Mouse (Mus musculus): ENCODE results near the gene Ogfod3. TPM values are rescaled to one million over a fixed set of nuclear protein-coding genes. Genes with fewer than 3 reads are reported as not detected.

Ogfod3 gene
- 5.4 and 6.6 TPM in 2 replicates for total RNA-seq (2017)

DNA sequence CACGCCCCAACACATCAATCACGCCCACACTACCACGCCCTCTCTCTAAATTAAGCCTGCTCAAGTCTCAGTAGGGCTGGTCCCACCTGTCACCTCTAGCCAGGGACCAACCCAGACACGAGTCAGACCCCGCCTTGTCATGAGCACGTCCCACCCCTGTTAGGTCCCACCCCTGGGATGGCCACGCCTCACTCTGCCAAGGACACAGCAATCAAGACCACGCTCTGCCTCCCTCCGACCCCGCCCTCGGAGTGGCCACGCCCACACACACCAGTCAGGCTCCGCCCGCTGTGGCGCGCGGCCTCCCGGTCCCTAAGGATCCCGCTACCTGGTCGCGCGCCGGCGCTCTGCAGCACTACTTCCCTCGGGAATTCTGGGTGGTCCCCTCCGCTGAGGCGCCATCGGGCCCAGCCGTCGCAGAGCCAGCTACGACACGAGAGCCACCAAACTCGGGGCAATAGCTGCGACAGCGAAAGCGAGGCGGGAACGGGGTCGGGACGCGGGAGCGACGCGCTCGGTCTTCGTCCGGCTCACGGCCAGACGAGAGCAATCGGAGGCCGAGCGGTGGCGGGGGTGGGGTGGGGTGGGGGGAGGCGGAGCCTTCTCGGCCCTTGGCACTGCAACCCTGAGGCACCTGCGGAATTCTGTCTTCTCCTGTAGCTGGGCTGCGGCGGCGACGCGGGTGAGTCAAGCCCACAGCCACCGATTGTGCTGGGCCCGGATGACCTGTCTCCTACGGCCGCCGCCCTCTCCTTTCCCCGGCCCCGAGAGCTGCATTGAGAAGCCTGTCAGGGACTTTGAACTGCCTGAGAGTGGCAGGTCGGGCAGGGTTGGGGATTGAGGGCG, at the start of gene Ogfod3, which contains the start of gene Hexdc:
TSS of gene Ogfod3 (minus strand) at position 551 of the 846 bp plus-strand sequence.
TSS of gene Hexdc (plus strand) at position 273 of the 846 bp plus-strand sequence.
- ATAC-seq (ENCODE audit: extremely low read depth, insufficient number of reproducible peaks, low FRiP score, poor library complexity, severe bottlenecking): peak; percentile 93

DNA sequence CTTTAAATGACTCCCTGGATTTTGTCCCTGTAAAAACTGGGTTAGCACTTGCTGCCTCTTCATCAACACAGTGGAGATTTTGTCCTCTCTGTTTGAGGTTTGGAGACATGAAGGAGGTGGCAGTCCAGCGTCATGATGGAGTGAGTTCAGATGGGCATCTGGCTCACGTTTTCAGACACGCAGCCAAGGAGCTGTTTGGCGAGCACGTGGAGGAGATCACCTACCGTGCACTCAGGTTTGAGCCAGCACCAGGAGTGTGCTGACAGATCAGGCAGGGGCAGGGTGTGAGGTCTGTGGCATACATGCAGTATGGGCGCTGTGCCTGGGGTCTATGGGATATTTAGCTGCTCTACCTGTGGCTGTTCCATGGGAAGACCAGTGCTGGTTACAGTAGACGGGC, 45.7 kb upstream of the Ogfod3 start:
- ATAC-seq (ENCODE audit: extremely low read depth, insufficient number of reproducible peaks, low FRiP score, poor library complexity, severe bottlenecking): no peak

DNA sequence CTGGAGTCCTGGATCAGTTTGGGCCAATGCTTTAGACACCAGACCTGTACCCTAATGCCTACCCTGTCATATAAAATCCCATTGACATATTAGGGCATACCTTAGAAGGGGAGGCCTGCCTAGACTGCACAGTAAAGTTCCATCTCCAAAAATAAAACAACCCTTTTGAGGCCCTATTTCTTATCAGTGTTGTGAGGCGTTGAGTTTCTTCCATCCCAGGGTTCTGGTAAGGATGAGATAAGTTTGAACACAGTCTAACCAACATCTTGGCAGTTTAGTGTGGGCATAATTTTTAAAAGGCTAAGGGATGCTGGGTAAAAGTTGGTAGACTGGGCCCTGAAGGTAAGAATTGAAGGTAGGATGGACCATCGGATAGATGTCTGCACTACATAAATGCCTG, 35.2 kb upstream of the Ogfod3 start:
- ATAC-seq (ENCODE audit: extremely low read depth, insufficient number of reproducible peaks, low FRiP score, poor library complexity, severe bottlenecking): no peak

DNA sequence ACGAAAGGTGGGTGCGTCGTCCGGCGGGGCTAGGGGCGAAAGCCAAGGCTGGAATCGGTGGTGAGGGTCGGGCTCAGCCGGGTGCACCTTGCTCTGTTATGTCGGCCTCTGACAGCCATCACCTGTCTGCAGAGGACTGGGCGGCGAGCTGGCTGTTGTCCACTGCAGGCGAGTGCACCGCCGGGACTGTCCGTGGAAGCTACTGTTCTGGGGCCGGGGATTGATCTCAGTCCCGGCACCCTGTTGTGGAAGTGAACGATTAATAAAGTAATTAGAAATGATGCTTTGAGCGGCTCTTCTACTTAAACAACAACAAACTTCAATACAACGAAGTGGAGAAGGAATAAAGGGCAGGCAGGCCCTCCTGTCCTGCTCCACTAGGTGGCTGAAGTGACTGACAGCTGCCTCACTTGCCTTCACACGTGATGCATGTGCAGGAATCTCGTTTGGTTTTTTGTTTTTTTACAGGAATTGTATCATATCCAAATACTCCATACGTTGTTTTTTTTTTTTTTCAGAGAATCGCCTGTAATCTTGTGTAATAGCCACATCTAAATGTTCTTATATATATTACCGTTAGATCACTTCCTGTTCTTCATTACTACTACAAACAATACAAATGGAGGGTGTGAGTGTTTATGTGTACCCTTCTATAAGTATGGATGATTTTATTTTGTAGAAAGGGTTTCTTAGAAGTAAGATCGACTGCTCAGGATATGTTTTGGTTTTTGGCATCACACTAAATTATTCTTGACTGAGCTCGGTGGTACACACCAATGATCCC, 33.0 kb upstream of the Ogfod3 start:
- no peak for ATAC-seq (ENCODE audit: extremely low read depth, insufficient number of reproducible peaks, low FRiP score, poor library complexity, severe bottlenecking)

DNA sequence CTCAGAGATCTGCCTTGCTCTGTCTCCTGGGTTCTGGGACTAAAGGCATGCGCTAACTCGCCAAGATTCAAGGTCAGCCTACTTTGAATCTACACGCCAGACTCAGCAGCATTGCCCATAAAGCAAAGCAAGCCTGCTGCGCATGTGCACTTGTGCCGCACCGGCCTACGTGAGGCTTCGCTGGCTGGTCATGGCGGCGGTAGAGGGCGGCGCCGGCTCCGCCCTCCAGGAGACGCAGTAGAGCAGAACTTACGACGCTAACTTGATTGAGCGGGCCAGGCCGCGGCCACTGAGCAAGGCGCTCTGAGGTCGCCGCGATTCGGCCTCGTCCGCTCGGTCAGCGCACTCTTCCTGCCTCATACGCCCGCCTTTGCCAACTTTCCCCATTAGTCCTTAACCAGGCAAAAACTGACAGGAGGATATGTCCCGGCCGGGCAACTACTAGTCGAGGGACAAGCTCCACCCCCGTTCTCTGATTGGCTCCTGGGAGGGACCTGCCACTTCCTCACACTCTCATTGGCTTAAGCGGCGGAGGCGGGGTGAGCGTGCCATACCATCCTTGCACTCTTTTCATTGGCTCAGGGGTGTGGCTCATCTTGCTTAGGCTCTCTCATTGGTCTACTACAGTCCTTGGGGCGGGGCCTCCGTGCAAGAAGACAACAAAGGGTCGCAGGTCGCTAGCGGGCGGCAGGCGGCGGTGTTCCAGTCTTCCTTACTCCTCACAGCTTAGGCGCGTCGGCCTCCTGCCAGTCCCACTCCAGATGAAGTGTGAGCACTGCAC, 32.2 kb upstream of the Ogfod3 start, which contains the start of gene Narf:
TSS of gene Narf (plus strand) at position 690 of the 781 bp plus-strand sequence.
- peak; percentile 95 for ATAC-seq (ENCODE audit: extremely low read depth, insufficient number of reproducible peaks, low FRiP score, poor library complexity, severe bottlenecking)

DNA sequence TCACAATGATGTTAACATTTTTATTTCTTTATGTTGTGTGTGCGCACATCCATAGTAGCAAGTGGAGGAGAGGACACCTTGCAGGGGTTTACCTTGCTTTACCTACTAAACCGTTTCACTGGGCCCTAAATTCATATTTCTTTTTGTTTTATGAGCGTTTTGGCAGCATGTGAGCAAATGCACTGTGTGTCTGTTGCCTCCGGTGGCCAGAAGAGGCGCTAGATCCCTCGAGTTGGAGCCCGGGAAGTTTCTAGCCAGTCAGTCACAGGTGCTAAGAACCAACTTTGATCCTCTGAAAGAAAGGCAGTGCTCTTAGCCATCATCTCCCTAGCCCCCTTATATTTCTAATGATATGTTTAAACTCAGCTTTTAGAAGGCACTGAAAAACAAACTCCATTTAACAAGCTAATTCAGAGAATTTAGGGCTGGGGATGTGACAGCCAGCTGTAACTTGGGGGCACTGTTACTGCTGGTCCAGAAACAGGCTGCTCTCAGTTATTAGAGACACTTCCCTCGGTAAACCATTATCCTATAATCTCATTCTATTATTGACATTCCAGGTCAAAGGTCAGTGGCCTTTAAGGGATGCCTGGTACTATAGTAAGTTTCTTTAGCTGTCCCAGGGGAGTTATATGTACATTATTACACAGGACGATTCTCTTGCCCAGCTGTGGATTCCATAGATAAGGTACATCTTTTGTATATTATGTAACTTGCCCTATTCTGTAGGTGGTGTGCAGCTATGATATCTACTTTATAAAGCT, 31.1 kb upstream of the Ogfod3 start:
- peak; percentile 30; the same call in 1 of the 2 replicates for ATAC-seq (ENCODE audit: extremely low read depth, insufficient number of reproducible peaks, low FRiP score, poor library complexity, severe bottlenecking)

DNA sequence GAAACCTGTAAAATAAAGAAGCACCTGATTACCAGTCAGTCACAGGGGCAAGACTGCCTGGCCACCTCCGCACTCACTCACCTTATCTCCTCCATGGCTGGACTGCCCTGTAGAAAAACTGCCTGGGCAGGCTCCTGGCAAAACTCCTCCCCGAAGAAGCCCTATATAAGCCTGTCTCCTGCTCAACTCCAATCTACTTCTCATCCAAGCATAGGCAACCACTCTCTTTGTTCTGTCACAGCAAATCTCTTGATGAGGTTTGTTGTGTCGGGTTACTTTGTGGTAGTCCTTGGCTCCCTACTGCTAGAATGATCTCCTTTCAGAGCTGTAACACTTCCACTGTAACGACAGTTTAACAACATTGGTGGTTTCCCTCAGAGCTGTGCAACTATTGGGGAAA, 28.2 kb upstream of the Ogfod3 start:
- ATAC-seq (ENCODE audit: extremely low read depth, insufficient number of reproducible peaks, low FRiP score, poor library complexity, severe bottlenecking): no peak

DNA sequence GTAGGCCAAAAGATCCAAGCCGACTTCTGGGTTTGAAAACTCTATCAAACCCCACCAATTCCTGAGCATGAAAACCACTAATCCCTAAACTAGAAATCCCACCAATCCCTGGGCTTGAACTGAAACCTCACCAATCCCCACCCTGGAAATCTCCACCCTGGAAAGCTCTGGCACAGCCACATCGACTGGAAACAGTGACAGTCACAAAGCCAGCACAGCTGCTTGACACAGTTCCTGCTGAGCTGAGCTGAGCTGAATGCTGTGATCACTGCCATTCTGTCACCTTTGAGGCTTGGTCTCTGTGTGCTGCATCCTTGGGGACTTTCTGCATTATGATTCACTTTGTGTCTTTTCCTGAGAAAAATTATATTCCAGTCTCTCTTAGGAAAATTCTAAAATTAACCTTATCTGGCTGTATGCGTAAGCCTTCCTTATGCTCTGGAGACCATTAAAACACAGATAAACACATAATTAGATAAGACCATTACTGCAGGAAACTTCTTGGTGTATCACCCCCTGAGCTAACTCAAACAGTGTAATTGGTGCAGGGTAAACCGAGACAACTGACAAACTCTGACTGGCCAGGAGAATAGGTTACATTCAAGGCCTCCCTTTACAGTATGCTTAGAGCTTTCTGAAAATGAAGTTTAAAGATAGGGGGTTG, 27.2 kb upstream of the Ogfod3 start:
- no peak for ATAC-seq (ENCODE audit: extremely low read depth, insufficient number of reproducible peaks, low FRiP score, poor library complexity, severe bottlenecking)

DNA sequence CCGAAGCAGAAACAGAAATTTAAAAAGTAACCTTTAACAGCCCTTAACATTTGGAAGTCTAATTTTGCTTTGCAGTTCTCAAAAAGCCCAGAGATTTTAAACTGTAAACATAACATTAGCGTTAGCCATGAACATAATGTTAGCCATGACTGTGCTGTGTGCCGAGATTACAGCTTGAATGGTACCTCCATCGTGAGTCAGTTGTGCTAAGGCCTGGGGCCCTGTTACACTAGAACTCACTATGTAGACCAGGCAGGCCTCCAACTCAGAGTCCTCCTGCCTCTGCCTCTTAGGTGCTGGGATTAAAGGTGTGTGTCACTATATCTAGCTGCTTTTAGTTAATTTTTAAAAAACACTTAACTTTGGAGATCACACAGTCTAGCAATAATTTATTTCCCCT, 26.7 kb upstream of the Ogfod3 start:
- ATAC-seq (ENCODE audit: extremely low read depth, insufficient number of reproducible peaks, low FRiP score, poor library complexity, severe bottlenecking): no peak

DNA sequence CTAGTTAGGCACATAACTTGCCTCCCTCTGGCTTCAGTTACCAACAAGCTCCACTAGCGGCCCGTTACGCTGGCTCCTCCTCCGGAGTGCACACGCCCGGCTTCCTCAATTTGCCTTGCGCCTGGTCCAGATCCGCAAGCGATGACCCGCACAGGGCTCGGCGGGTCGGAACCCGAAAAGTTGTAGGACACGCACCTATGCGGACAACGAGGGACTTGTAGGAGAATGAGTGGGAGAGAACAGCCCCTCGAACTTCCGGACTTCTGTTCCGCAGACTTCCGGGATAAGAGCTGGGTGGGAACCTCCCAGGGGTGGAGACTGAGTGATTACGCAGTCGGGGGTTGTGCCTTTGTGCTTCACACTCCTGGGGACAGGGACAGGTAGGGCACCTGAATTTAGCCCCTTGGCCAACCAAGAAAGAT, 24.5 kb upstream of the Ogfod3 start, which contains the start of gene Cybc1:
TSS of gene Cybc1 (minus strand) at position 305 of the 422 bp plus-strand sequence.
- ATAC-seq (ENCODE audit: extremely low read depth, insufficient number of reproducible peaks, low FRiP score, poor library complexity, severe bottlenecking): peak; percentile 80

DNA sequence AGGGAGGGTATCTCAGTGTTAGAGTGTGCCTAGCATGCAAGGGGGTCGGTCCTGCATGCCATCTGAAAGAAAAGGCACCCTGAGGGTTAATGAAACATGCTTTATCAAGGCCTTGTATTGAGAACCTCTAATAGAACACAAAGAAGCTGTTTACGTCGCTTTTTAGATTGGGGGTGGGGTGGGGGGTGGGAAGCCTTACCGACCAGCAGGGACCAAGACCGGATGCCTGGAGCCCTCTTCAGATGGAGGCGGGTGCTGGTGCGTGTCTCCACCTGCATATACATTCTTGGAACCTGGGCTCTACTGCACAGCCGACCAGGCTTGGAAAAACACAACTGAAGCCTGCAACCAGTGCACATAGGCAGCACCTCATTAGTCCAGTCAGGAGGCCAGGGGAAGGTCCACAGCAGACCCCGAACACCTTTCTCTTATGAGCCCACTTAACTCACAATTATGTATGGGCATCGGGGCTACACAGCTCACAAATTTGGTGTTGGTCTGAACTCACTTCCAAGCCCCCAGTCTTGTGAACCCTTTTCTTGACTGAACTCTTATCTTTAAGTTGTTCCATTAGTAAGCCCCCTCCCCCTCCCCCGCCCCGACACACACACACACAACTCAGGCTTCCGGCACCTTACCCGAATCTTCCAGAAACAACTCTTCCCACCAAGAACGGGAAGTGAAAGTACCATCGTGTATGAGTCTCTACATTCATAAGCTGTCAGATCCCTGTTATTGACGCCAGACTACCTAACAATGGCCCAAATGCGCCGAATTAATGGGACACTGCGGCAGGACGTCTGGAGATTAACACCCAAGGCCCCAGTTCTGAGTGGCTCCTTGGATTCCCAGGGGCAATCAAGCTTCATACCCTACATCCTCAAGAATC, 23.9 kb upstream of the Ogfod3 start:
- ATAC-seq (ENCODE audit: extremely low read depth, insufficient number of reproducible peaks, low FRiP score, poor library complexity, severe bottlenecking): peak; percentile 39

DNA sequence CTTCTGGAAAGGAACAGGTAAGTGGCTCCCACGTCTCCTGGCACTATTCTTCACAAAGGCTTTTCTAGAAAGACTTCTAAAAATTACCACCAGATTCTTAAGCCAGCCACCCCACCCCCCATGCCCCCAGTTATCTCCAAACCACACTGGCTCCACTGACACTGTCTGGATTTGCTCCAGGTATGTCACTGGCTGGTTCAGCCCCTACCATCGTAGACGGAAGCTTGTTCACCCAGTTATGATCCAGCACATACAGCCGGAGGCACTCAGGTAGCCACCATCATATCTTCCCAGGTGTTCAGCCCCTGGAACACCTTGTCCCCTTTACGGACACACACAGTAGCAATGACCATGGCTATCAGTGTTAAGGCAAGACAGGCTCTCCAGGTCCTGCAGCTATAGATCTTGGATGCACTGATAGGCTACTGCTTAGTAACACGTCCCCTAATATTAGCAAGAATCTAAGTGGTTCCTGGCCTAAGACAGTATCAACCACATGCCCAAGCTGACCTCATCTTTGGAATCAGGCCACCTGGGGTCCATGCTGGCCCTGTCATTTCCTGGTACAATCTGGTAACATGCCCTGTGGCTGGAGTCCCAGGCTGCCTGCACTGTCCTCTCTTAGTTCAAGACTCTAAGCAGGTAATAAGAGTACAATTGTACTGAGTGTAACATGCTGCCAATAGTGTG, 17.0 kb upstream of the Ogfod3 start:
- ATAC-seq (ENCODE audit: extremely low read depth, insufficient number of reproducible peaks, low FRiP score, poor library complexity, severe bottlenecking): no peak

DNA sequence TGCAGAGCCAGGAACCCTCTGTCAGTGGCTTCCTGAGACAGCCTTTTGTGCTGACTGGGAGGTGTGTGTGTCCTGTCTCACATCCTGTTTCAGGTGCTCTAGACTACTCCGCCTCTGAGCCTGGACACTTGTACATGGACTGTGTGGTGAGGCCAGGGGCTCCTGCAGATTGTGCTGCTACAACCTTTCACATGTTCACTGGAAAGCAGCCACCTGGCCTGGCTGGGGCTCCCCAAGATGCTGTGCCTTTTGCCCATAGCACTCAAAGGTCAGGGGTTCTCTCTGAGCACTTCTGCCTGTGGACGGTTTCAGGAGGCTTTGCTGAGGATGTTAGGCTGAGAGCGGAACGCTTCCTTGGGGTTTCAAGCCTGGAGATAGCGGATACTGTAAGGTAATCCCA, 16.3 kb upstream of the Ogfod3 start:
- no peak for ATAC-seq (ENCODE audit: extremely low read depth, insufficient number of reproducible peaks, low FRiP score, poor library complexity, severe bottlenecking)

DNA sequence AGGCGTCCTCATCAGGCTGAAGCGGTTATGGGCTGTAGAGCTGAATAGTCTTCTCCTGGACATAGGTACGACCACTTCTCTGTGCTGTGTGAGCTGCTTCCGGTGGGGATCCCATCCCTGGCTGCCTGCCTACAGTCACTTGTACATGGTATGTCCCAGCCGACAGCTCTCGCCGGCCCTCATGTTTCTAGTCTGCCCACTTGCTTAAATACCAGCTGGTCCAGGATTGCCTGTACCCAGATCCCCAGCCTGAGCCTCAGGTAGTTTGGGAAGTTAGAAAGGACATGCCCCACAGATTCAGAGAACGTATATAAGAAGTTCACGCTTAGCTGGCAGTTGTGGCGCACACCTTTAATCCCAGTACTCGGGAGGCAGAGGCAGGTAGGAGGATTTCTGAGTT, 15.3 kb upstream of the Ogfod3 start:
- ATAC-seq (ENCODE audit: extremely low read depth, insufficient number of reproducible peaks, low FRiP score, poor library complexity, severe bottlenecking): no peak

DNA sequence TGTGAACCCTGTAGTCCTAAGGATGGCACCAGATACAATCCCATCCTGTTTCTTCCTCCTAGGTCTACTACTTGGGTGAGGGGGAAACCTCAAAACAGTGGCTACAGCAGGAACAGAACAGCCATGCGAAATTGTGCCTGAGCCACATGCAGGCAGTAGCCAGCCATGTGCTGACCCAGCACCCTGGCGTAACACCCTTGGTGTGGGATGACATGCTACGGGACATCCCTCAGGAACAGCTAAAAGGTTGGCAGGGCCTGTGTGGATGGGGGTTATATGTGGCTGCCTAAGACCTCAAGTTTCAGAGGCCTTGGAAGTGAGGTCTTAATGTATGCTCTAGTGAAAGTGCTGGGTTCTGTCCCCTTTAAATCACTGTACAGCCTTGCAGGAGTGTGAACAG, 12.3 kb upstream of the Ogfod3 start:
- no peak for ATAC-seq (ENCODE audit: extremely low read depth, insufficient number of reproducible peaks, low FRiP score, poor library complexity, severe bottlenecking)

DNA sequence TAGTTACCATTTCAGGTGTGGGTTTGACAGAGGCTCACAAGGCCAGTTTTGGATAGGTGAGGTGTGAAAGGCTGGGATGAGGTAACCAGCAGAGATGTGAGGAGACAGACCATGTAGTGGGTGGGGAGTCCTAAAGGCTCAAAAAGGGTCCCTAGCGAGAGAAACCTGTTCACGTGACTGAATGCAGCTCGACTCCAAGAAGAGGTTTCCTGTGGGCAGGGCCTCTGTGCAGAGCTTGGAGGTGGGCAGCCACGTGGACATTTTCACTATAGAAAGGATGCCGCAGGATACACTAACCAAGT, 701 bp downstream of the Ogfod3 start:
- no peak for ATAC-seq (ENCODE audit: extremely low read depth, insufficient number of reproducible peaks, low FRiP score, poor library complexity, severe bottlenecking)
